ENCODE assay signal across 20 mouse cellular contexts in the genomic region with DNA sequence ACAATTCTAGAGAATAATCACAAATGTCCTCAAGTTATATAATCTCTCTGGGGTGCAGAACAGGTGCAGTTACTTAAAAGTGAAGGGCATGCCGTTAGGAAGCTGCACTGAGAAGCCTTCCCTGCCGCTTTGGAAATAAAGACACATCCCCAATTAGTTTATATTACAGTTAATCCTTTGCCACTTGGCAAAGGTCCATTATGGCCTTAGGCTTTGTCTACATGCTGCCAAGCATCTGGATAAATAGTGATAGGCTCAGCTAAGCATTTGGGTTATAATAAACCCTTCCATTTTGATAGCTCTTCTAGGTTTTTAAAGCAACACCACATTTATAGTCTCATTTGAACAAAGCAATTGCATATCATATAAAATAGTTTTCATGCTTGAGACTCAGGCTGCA.
A peak's percentile ranks its signal among the peaks of the same experiment; 100 is the strongest.
DNase-seq lines count a peak whose midpoint lies in the region; ATAC-seq and TF ChIP-seq lines count a peak whose summit lies in the region.
"Had no signal": no experiment of that assay in that cellular context is flagged by ENCODE, and none has a peak within 500 bp of the region (broad histone marks: within the 10 kb centered on the region; RNA-seq: fewer than 3 reads in every experiment).

No protein-coding gene starts in this region.

- no peaks in the 10 kb centered on the region for H3K27me3 ChIP-seq in forebrain, postnatal 0 days (ENCODE audit: insufficient read depth, low read length)
- no peaks in the 10 kb centered on the region for H3K27me3 ChIP-seq in forebrain, embryonic 16.5 days (replicated peaks; ENCODE audit: control insufficient read depth, insufficient read depth, low read length)
- H3K27me3 ChIP-seq in midbrain, embryonic 15.5 days (replicated peaks), result no peaks in the 10 kb centered on the region
- H3K27me3 ChIP-seq in midbrain, postnatal 0 days (ENCODE audit: insufficient read depth, low read length), result no peaks in the 10 kb centered on the region
- H3K27me3 ChIP-seq: CH12.LX; embryonic facial prominence, embryonic 15.5 days; heart, embryonic 13.5 days; hindbrain, embryonic 12.5 days had no signal

- no peaks in the 10 kb centered on the region for H3K9me3 ChIP-seq in forebrain, postnatal 0 days (ENCODE audit: low read length)
- H3K9me3 ChIP-seq in forebrain, embryonic 16.5 days (ENCODE audit: control insufficient read depth, low read length), result no peaks in the 10 kb centered on the region
- no peaks in the 10 kb centered on the region for H3K9me3 ChIP-seq in midbrain, embryonic 15.5 days
- H3K9me3 ChIP-seq in midbrain, postnatal 0 days (ENCODE audit: low read length), result no peaks in the 10 kb centered on the region
- H3K9me3 ChIP-seq: embryonic facial prominence, embryonic 15.5 days; heart, embryonic 13.5 days; hindbrain, embryonic 12.5 days had no signal

- H3K9ac ChIP-seq in forebrain, postnatal 0 days, result no peak overlapping the region
- H3K9ac ChIP-seq in forebrain, embryonic 16.5 days (replicated peaks; ENCODE audit: low read depth, low read length), result no peak overlapping the region
- H3K9ac ChIP-seq in midbrain, embryonic 15.5 days, result no peak overlapping the region
- no peak overlapping the region for H3K9ac ChIP-seq in midbrain, postnatal 0 days (replicated peaks; ENCODE audit: low read length, poor library complexity, severe bottlenecking)
- H3K9ac ChIP-seq: embryonic facial prominence, embryonic 15.5 days; heart, embryonic 13.5 days; hindbrain, embryonic 12.5 days had no signal

- DNase-seq in forebrain, postnatal 0 days, result peak; percentile 9
- DNase-seq in midbrain, postnatal 0 days (ENCODE audit: low spot score), result no peak
- DNase-seq in brain, embryonic 14.5 days (ENCODE audit: low read depth), result peak; percentile 68
- peak; percentile 2 for DNase-seq in retina, postnatal 7 days (ENCODE audit: low read depth, low spot score)
- DNase-seq: adrenal gland, postnatal 14 days; cerebellum, adult 18-20 months; cerebellum, adult 9-11 months; cerebellum, postnatal 36 days; gastrocnemius, postnatal 36 days; heart, adult 11 months; heart, postnatal 36 days had no signal

- H3K4me3 ChIP-seq in forebrain, postnatal 0 days (ENCODE audit: low read depth, low read length), result no peak overlapping the region
- H3K4me3 ChIP-seq in forebrain, embryonic 16.5 days (replicated peaks; ENCODE audit: low read length), result no peak overlapping the region
- no peak overlapping the region for H3K4me3 ChIP-seq in midbrain, embryonic 15.5 days
- H3K4me3 ChIP-seq in midbrain, postnatal 0 days (ENCODE audit: low read depth, low read length), result no peak overlapping the region
- H3K4me3 ChIP-seq: embryonic facial prominence, embryonic 15.5 days; erythroblast, embryonic 14.5 days; heart, embryonic 13.5 days; hindbrain, embryonic 12.5 days had no signal

- WGBS in forebrain, postnatal 0 days, result 35% methylated on average over 2 of the region's 2 CpGs
- WGBS in forebrain, embryonic 16.5 days, result 8% methylated on average over 2 of the region's 2 CpGs
- 37% methylated on average over 2 of the region's 2 CpGs for WGBS in midbrain, embryonic 15.5 days
- 35% methylated on average over 2 of the region's 2 CpGs for WGBS in midbrain, postnatal 0 days

- no peak overlapping the region for H3K4me2 ChIP-seq in forebrain, postnatal 0 days (ENCODE audit: low read depth)
- no peak overlapping the region for H3K4me2 ChIP-seq in forebrain, embryonic 16.5 days (ENCODE audit: low read length)
- no peak overlapping the region for H3K4me2 ChIP-seq in midbrain, embryonic 15.5 days
- H3K4me2 ChIP-seq in midbrain, postnatal 0 days (ENCODE audit: low read depth, low read length, poor library complexity, severe bottlenecking), result no peak overlapping the region
- H3K4me2 ChIP-seq: embryonic facial prominence, embryonic 15.5 days; heart, embryonic 13.5 days; hindbrain, embryonic 12.5 days had no signal

- TF ChIP-seq POLR2A in brain, embryonic 14.5 days (IDR thresholded peaks at IDR 0.05; ENCODE audit: borderline replicate concordance, extremely low read depth, insufficient read depth, insufficient read length, poor library complexity, severe bottlenecking), result no peak

- TF ChIP-seq CTCF in forebrain, postnatal 0 days (IDR thresholded peaks at IDR 0.05; ENCODE audit: low read depth), result no peak
- TF ChIP-seq CTCF in midbrain, postnatal 0 days (IDR thresholded peaks at IDR 0.05), result no peak
- no peak for TF ChIP-seq CTCF in brain, embryonic 14.5 days (IDR thresholded peaks at IDR 0.05; ENCODE audit: borderline replicate concordance, extremely low read depth, insufficient read depth, insufficient read length)

- H3K4me1 ChIP-seq in forebrain, postnatal 0 days (ENCODE audit: insufficient read depth), result no peaks in the 10 kb centered on the region
- 0 out of 2 replicates have a peak, but pooled peaks cover 2% of the 10 kb centered on the region for H3K4me1 ChIP-seq in forebrain, embryonic 16.5 days (replicated peaks; ENCODE audit: control insufficient read depth, insufficient read depth, low read length)
- no peaks in the 10 kb centered on the region for H3K4me1 ChIP-seq in midbrain, embryonic 15.5 days
- H3K4me1 ChIP-seq in midbrain, postnatal 0 days (ENCODE audit: insufficient read depth, low read length), result no peaks in the 10 kb centered on the region
- H3K4me1 ChIP-seq: embryonic facial prominence, embryonic 15.5 days; heart, embryonic 13.5 days; hindbrain, embryonic 12.5 days had no signal

- no peak for ATAC-seq in forebrain, postnatal 0 days
- no peak for ATAC-seq in forebrain, embryonic 16.5 days
- ATAC-seq in midbrain, embryonic 15.5 days (replicated peaks), result peak; percentile 66; the same call in 1 of the 2 replicates
- ATAC-seq in midbrain, postnatal 0 days (ENCODE audit: low FRiP score), result no peak
- ATAC-seq: activated CD4-positive, CD25-positive, alpha-beta regulatory T cell, adult 4 months; Patski had no signal

- H3K36me3 ChIP-seq in forebrain, postnatal 0 days (ENCODE audit: insufficient read depth), result no peaks in the 10 kb centered on the region
- no peaks in the 10 kb centered on the region for H3K36me3 ChIP-seq in forebrain, embryonic 16.5 days (ENCODE audit: control insufficient read depth, insufficient read depth)
- H3K36me3 ChIP-seq in midbrain, embryonic 15.5 days (replicated peaks), result no peaks in the 10 kb centered on the region
- H3K36me3 ChIP-seq in midbrain, postnatal 0 days (ENCODE audit: insufficient read depth, low read length), result no peaks in the 10 kb centered on the region
- H3K36me3 ChIP-seq: embryonic facial prominence, embryonic 15.5 days; heart, embryonic 13.5 days; hindbrain, embryonic 12.5 days had no signal

- H3K27ac ChIP-seq in forebrain, postnatal 0 days (ENCODE audit: low read depth, low read length), result no peak overlapping the region
- no peak overlapping the region for H3K27ac ChIP-seq in forebrain, embryonic 16.5 days (ENCODE audit: low read length)
- no peak overlapping the region for H3K27ac ChIP-seq in midbrain, embryonic 15.5 days
- no peak overlapping the region for H3K27ac ChIP-seq in midbrain, postnatal 0 days (ENCODE audit: low read depth, low read length)
- H3K27ac ChIP-seq: embryonic facial prominence, embryonic 15.5 days; heart, embryonic 13.5 days; hindbrain, embryonic 12.5 days had no signal
